Mouse (Mus musculus): ENCODE results near the gene Gm47985.

GRCm38 (mm10) chr1:151224536-151224935 lies 42.2 kb downstream of the Gm47985 start:
- no peak for TF ChIP-seq CTCF (IDR thresholded peaks at IDR 0.05; ENCODE audit: low read depth)
- no peak for TF ChIP-seq EP300 (IDR thresholded peaks at IDR 0.05; ENCODE audit: low read depth)
